Mouse (Mus musculus) intestine, embryonic 16.5 days (tissue): ENCODE data around the gene Ackr1. TPM values are rescaled to one million over a fixed set of nuclear protein-coding genes. Genes with fewer than 3 reads are reported as not detected.
A peak's percentile ranks its signal among the peaks of the same experiment; 100 is the strongest.

Source experiments
- ATAC-seq: fragments of 200-750 bp; cut with Nextera tagmentation; 2 replicates; pipeline ENCODE4 v1.8.0; 2017; ENCODE audit warnings: moderate TSS enrichment, moderate library complexity
- H3K27ac ChIP-seq: fragments of 300-500 bp; sonication (generic); 2 replicates; pipeline ENCODE4 v1.5.1; 2014; ENCODE audit warnings: mild to moderate bottlenecking, low read length
- H3K27me3 ChIP-seq: fragments of 300-500 bp; sonication (generic); replicated peaks from 2 replicates; pipeline ENCODE4 v1.6.1; 2014; ENCODE audit warnings: low read length, control low read depth, mixed read lengths; ENCODE audit not compliant: control insufficient read depth, insufficient read depth
- H3K36me3 ChIP-seq: fragments of 300-500 bp; sonication (generic); 2 replicates; pipeline ENCODE4 v1.6.1; 2014; ENCODE audit warnings: low read length, control low read depth; ENCODE audit not compliant: control insufficient read depth, insufficient read depth
- H3K4me1 ChIP-seq: fragments of 300-500 bp; sonication (generic); 2 replicates; pipeline ENCODE4 v1.6.1; 2014; ENCODE audit warnings: low read length, control low read depth, mixed read lengths; ENCODE audit not compliant: control insufficient read depth, insufficient read depth
- H3K4me2 ChIP-seq: fragments of 300-500 bp; sonication (generic); 2 replicates; pipeline ENCODE4 v1.6.1; 2014; ENCODE audit warnings: low read depth, low read length, control low read depth
- H3K4me3 ChIP-seq: fragments of 300-500 bp; sonication (generic); 2 replicates; pipeline ENCODE4 v1.5.1; 2014; ENCODE audit warnings: mild to moderate bottlenecking, low read length
- H3K9ac ChIP-seq: fragments of 300-500 bp; sonication (generic); 2 replicates; pipeline ENCODE4 v1.6.1; 2014; ENCODE audit warnings: low read depth, low read length
- H3K9me3 ChIP-seq: fragments of 300-500 bp; sonication (generic); 2 replicates; pipeline ENCODE4 v1.6.1; 2016; ENCODE audit warnings: low read length, control low read depth; ENCODE audit not compliant: control insufficient read depth
- WGBS: fragments of 180-500 bp; shearing (Covaris S2); extraction: QIAGEN DNeasy Blood & Tissue Kit; methylation state at CpG from one replicate; pipeline ENCODE4 v1.1.7; 2014; 5-methylcytosine and 5-hydroxymethylcytosine counted together
- polyA plus RNA-seq: library from polyadenylated mRNA; unstranded; fragments of >200 nt; fragmentation: Nextera tagmentation; extraction: Ambion mirVana; gene quantifications from 2 replicates; pipeline ENCODE4 v1.2.1, GENCODE M21; 2015

Gene Ackr1
- polyA plus RNA-seq, result 1.4 and 2.3 TPM in 2 replicates

- peak; percentile 87 for ATAC-seq
- no peak within 1 kb of the TSS for H3K4me3 ChIP-seq
- H3K9ac ChIP-seq, result no peak within 1 kb of the TSS
- no peaks in the 10 kb centered on the region for H3K27me3 ChIP-seq
- no peak within 1 kb of the TSS for H3K27ac ChIP-seq
- no peaks in the 10 kb centered on the region for H3K4me1 ChIP-seq
- no peaks in the 10 kb centered on the region for H3K9me3 ChIP-seq
- no peaks in the 10 kb centered on the region for H3K36me3 ChIP-seq
- 61% methylated on average over 9 of the region's 9 CpGs for WGBS
- no peak within 1 kb of the TSS for H3K4me2 ChIP-seq
These were observed at the start of gene Ackr1 for GRCm38 (mm10) chr1:173333312-173334253. Gene Ackr1 (minus strand): TSS chr1:173333750.

GRCm38 (mm10) chr1:173381436-173381835, 47.9 kb upstream of the Ackr1 start:
- no peak for ATAC-seq
- no peaks in the 10 kb centered on the region for H3K4me1 ChIP-seq
- no peaks in the 10 kb centered on the region for H3K27me3 ChIP-seq
- no peak overlapping the region for H3K4me2 ChIP-seq
- H3K4me3 ChIP-seq, result no peak overlapping the region
- no peaks in the 10 kb centered on the region for H3K9me3 ChIP-seq
- no peak overlapping the region for H3K27ac ChIP-seq
- 84% methylated on average over 6 of the region's 6 CpGs for WGBS
- no peaks in the 10 kb centered on the region for H3K36me3 ChIP-seq
- no peak overlapping the region for H3K9ac ChIP-seq

GRCm38 (mm10) chr1:173377380-173378112, 44.0 kb upstream of the Ackr1 start:
- no peak overlapping the region for H3K4me2 ChIP-seq
- no peaks in the 10 kb centered on the region for H3K36me3 ChIP-seq
- H3K4me3 ChIP-seq, result no peak overlapping the region
- ATAC-seq, result no peak
- H3K27me3 ChIP-seq, result no peaks in the 10 kb centered on the region
- no peak overlapping the region for H3K9ac ChIP-seq
- H3K4me1 ChIP-seq, result no peaks in the 10 kb centered on the region
- no peaks in the 10 kb centered on the region for H3K9me3 ChIP-seq
- H3K27ac ChIP-seq, result no peak overlapping the region
- WGBS, result 33% methylated on average over 13 of the region's 13 CpGs

GRCm38 (mm10) chr1:173374020-173374419, 40.5 kb upstream of the Ackr1 start:
- no peak overlapping the region for H3K4me3 ChIP-seq

GRCm38 (mm10) chr1:173371586-173371985, 38.0 kb upstream of the Ackr1 start:
- no peak for ATAC-seq
- Histone ChIP-seq H3K36me3 (no peaks in the 10 kb centered on the region), H3K9ac (no peak overlapping the region), H3K4me3 (no peak overlapping the region), H3K4me2 (no peak overlapping the region), H3K9me3 (no peaks in the 10 kb centered on the region), H3K4me1 (peaks cover 9% of the 10 kb centered on the region; the same call in 1 of the 2 replicates), H3K27ac (no peak overlapping the region), H3K27me3 (peaks cover 20% of the 10 kb centered on the region)
- 83% methylated on average over 6 of the region's 6 CpGs for WGBS

More at GRCm38 (mm10) chr1:173374020-173374419, 40.5 kb upstream of the Ackr1 start:
- no peak overlapping the region for H3K27ac ChIP-seq
- H3K9ac ChIP-seq, result no peak overlapping the region
- no peaks in the 10 kb centered on the region for H3K9me3 ChIP-seq
- no peak overlapping the region for H3K4me2 ChIP-seq
- peaks cover 3% of the 10 kb centered on the region; the same call in 1 of the 2 replicates for H3K27me3 ChIP-seq
- WGBS, result 80% methylated on average over 7 of the region's 7 CpGs
- H3K36me3 ChIP-seq, result no peaks in the 10 kb centered on the region
- H3K4me1 ChIP-seq, result no peaks in the 10 kb centered on the region
- no peak for ATAC-seq

- Histone ChIP-seq H3K9ac (no peak overlapping the region), H3K4me1 (peaks cover 10% of the 10 kb centered on the region; the same call in 1 of the 2 replicates), H3K4me2 (no peak overlapping the region), H3K4me3 (no peak overlapping the region), H3K36me3 (no peaks in the 10 kb centered on the region), H3K27ac (no peak overlapping the region), H3K27me3 (peaks cover 24% of the 10 kb centered on the region), H3K9me3 (no peaks in the 10 kb centered on the region)
- WGBS, result 71% methylated on average over 6 of the region's 6 CpGs
- ATAC-seq, result no peak
These were observed 36.9 kb upstream of the Ackr1 start for GRCm38 (mm10) chr1:173370456-173370855.

GRCm38 (mm10) chr1:173369611-173370010, 36.1 kb upstream of the Ackr1 start:
- peaks cover 24% of the 10 kb centered on the region for H3K27me3 ChIP-seq
- H3K27ac ChIP-seq, result no peak overlapping the region
- no peak overlapping the region for H3K4me3 ChIP-seq
- H3K4me2 ChIP-seq, result no peak overlapping the region
- H3K9me3 ChIP-seq, result no peaks in the 10 kb centered on the region
- ATAC-seq, result no peak
- H3K9ac ChIP-seq, result no peak overlapping the region
- peaks cover 10% of the 10 kb centered on the region; the same call in 1 of the 2 replicates for H3K4me1 ChIP-seq
- no peaks in the 10 kb centered on the region for H3K36me3 ChIP-seq
- WGBS, result 77% methylated on average over 2 of the region's 2 CpGs

GRCm38 (mm10) chr1:173367356-173368046, 34.0 kb upstream of the Ackr1 start, which contains the start of gene Cadm3:
Gene Cadm3 (minus strand): TSS chr1:173367695.
- peaks cover 24% of the 10 kb centered on the region for H3K27me3 ChIP-seq
- peak within 1 kb of the TSS; percentile 64 for H3K9ac ChIP-seq
- H3K4me3 ChIP-seq, result peak within 1 kb of the TSS; percentile 54
- H3K9me3 ChIP-seq, result no peaks in the 10 kb centered on the region
- peak within 1 kb of the TSS; percentile 83 for H3K4me2 ChIP-seq
- H3K27ac ChIP-seq, result no peak within 1 kb of the TSS
- H3K4me1 ChIP-seq, result peaks cover 10% of the 10 kb centered on the region; the same call in 1 of the 2 replicates
- H3K36me3 ChIP-seq, result no peaks in the 10 kb centered on the region
- WGBS, result under 1% methylated on average over 45 of the region's 46 CpGs
- ATAC-seq, result peak; percentile 67
